Mouse (Mus musculus) adrenal gland (tissue): ENCODE data around the gene Mbip.

ENCODE experiments used
- intact Hi-C: fragments of 180-260 bp; cut with DNase I; formaldehyde crosslinking; loops from one replicate; pipeline ENCODE4 v1.15.1; 2025

The Mbip gene

GRCm38 (mm10) chr12:56295160-56295559, 50.5 kb downstream of the Mbip start:
- intact Hi-C loops: no loop called here

GRCm38 (mm10) chr12:56288548-56288947, 57.1 kb downstream of the Mbip start:
- intact Hi-C loops: no loop called here

- intact Hi-C loops: no loop called here
Measured at GRCm38 (mm10) chr12:56286828-56287227, 58.9 kb downstream of the Mbip start.

- intact Hi-C loops: no loop called here
Measured at GRCm38 (mm10) chr12:56284210-56284609, 61.5 kb downstream of the Mbip start.

- intact Hi-C loops: no loop called here
Measured at GRCm38 (mm10) chr12:56281649-56282048, 64.0 kb downstream of the Mbip start.
